Mouse (Mus musculus) embryo, embryonic 11.5 days (tissue): ENCODE measurements around the gene Csmd2.

ENCODE experiments used
- DNase-seq: peaks from one replicate; pipeline ENCODE4 v3.0.0-alpha.2; 2012; ENCODE audit warnings: low read depth, low spot score

Csmd2 gene

GRCm38 (mm10) chr4:127987784-127988455, at the start of gene Csmd2:
Gene Csmd2, plus strand, starts transcription at chr4:127987857.
- no peak for DNase-seq

- DNase-seq: no peak
Measured at GRCm38 (mm10) chr4:127947696-127948095, 40.0 kb upstream of the Csmd2 start.

- no peak for DNase-seq
Measured at GRCm38 (mm10) chr4:127953006-127953710, 34.5 kb upstream of the Csmd2 start.

- DNase-seq: no peak
Measured at GRCm38 (mm10) chr4:127969101-127969500, 18.6 kb upstream of the Csmd2 start.

GRCm38 (mm10) chr4:127970018-127970421, 17.6 kb upstream of the Csmd2 start:
- DNase-seq: peak; percentile 52

GRCm38 (mm10) chr4:127970901-127971868, 16.5 kb upstream of the Csmd2 start, which contains the start of gene CK137956:
Gene CK137956, minus strand, starts transcription at chr4:127970951.
- no peak for DNase-seq

GRCm38 (mm10) chr4:127972976-127973375, 14.7 kb upstream of the Csmd2 start:
- no peak for DNase-seq

- DNase-seq: no peak
Measured at GRCm38 (mm10) chr4:127981125-127981524, 6.5 kb upstream of the Csmd2 start.

- DNase-seq: no peak
Measured at GRCm38 (mm10) chr4:127984426-127984825, 3.2 kb upstream of the Csmd2 start.

- no peak for DNase-seq
Measured at GRCm38 (mm10) chr4:127985874-127986273, 1.8 kb upstream of the Csmd2 start.

GRCm38 (mm10) chr4:127986491-127987075, 1.1 kb upstream of the Csmd2 start:
- no peak for DNase-seq

GRCm38 (mm10) chr4:127987270-127987669, 387 bp upstream of the Csmd2 start:
- no peak for DNase-seq

GRCm38 (mm10) chr4:127988526-127989180, 996 bp downstream of the Csmd2 start:
- no peak for DNase-seq

GRCm38 (mm10) chr4:127989347-127989995, 1.8 kb downstream of the Csmd2 start:
- DNase-seq: no peak

GRCm38 (mm10) chr4:127999281-127999680, 11.6 kb downstream of the Csmd2 start:
- no peak for DNase-seq

GRCm38 (mm10) chr4:128002638-128003101, 15.0 kb downstream of the Csmd2 start:
- no peak for DNase-seq

GRCm38 (mm10) chr4:128004797-128005452, 17.3 kb downstream of the Csmd2 start:
- no peak for DNase-seq

GRCm38 (mm10) chr4:128019465-128019864, 31.8 kb downstream of the Csmd2 start:
- no peak for DNase-seq

- DNase-seq: no peak
Measured at GRCm38 (mm10) chr4:128028294-128028693, 40.6 kb downstream of the Csmd2 start.

GRCm38 (mm10) chr4:128041901-128042300, 54.2 kb downstream of the Csmd2 start:
- no peak for DNase-seq
